Mouse (Mus musculus) heart, adult 9 months (tissue): Measurements from ENCODE around the gene Nutm2.
"Not testable (repeated sequence)": the region's sequence is repeated elsewhere in the genome, so short reads cannot be mapped to it uniquely, and the experiment has no call there.

Source experiments
- DNase-seq, 2 experiments: peaks; one replicate each; pipeline ENCODE4 v3.0.0; 2022; ENCODE audit warnings: low spot score in 2 of 2

Nutm2 gene

DNA sequence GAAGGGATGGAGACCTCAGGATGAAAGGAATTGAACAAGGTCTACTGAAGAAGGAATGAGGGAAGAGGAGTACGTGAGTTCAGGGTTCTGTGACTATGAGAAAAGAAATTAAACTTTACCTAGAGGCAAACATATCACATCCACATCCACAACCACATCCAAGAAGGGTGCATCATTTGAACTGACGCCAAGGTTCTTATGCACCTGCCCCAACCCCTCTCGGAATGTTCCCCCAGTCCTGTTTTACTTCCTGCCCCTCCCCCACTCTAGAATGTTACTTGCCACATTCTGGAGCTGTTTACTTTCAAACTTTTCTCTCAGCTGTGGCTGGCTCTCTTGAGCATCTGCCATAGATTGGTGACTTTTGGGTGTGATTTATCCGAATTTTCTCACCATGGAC is at the start of gene Nutm2:
Gene Nutm2 (plus strand): TSS at position 301 of the 400 bp plus-strand sequence.
- no peak for DNase-seq

- peak; percentile 74 to 80 for DNase-seq
Measured at GRCm38 (mm10) chr13:50417389-50418183, 49.5 kb upstream of the Nutm2 start, which contains the start of gene Fbxw17. Gene Fbxw17 (plus strand): TSS chr13:50417864.

DNA sequence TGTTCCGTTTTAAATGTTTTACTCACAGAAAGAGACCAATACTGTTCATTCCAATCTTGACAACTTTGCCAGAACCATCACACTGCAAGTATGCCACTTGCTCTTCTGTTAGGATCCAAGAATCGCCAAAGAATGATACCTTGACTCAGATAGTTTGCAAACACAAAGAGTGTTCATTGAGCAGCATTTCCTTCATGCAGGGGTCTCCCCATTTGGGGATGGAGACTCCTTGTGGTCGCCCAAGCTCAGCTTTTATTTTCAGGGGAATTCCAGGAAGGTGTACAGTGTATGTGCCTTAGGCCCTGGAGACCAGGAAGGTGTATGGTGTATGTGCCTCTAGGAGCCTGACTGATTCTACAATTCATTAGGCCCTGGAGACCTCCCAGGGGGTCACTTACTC is 48.7 kb upstream of the Nutm2 start:
- DNase-seq, result no peak

- DNase-seq, result no peak
Measured at GRCm38 (mm10) chr13:50423625-50424209, 43.4 kb upstream of the Nutm2 start.

DNA sequence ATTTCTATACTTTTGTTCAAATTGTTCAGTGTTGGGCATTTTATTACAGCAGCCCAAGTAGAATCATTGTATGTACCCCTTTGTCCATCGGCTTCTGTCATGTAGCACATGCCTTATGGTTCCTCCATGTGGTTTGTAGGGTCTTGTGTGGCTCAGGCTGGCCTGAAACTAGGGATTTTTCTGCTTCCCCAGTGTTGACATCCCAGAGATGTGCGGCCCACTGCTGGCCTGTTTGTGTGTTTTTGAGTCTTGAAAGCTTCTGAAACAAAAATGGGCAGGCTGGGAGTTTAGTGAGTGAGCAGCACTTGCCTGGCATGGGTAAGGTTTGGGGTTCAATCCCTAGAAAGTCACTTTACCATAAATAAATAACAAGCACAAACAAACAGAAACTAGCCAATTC is 42.6 kb upstream of the Nutm2 start:
- no peak for DNase-seq

GRCm38 (mm10) chr13:50426686-50427085 is 40.4 kb upstream of the Nutm2 start:
- DNase-seq, result no peak

GRCm38 (mm10) chr13:50443812-50444211 is 23.3 kb upstream of the Nutm2 start, which contains the start of gene Gm47429:
Gene Gm47429 (minus strand): TSS chr13:50443912.
- DNase-seq, result no peak

DNA sequence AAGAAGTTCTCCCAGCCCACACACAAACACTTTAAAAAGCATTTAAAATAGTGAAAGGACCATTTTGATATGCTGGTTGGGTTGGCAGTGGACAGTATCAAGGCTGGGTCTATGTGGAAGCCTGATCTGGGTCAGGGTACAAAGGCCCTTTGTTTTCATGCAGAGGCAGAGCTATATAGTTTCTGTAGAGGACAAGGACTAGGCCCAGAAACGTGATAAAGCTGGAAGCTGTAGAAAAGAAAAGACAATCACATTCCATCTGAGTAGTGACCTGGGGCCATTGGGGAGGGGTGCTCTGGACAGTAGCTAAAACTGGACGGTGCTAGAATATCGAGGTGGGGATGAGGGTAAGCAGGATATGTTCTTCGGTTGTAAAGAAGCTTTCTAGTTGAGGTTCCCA is 21.8 kb upstream of the Nutm2 start:
- no peak for DNase-seq

- DNase-seq, result not testable (repeated sequence)
Measured at GRCm38 (mm10) chr13:50452266-50452665, 14.8 kb upstream of the Nutm2 start.

GRCm38 (mm10) chr13:50453426-50453825 is 13.7 kb upstream of the Nutm2 start:
- no peak for DNase-seq

GRCm38 (mm10) chr13:50460433-50460832 is 6.7 kb upstream of the Nutm2 start:
- DNase-seq, result not testable (repeated sequence)

- no peak for DNase-seq
Measured at GRCm38 (mm10) chr13:50464621-50465562, 2.2 kb upstream of the Nutm2 start.

DNA sequence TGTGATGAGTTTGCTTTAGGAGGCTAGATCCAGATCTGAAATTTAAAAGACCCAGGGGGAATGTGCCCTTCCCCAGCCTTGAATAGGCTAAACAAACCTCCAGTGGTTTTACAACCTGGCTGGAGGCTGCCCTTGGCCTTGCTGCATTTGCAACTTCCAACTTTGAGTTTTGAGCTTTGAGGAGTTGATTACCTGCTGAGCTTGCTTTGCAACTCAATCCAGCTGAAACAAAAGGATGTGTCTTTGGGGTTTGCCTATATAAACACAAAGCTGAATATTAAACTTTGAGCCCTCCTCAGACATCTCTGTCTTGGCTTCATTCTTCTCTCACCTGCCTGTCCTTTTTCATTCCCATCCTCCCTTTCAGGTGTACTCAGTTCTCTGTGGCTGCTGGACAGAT is 21.4 kb downstream of the Nutm2 start:
- DNase-seq, result not testable (repeated sequence)

GRCm38 (mm10) chr13:50510470-50511343 is 43.6 kb downstream of the Nutm2 start:
- DNase-seq, result not testable (repeated sequence)
